In genomic region chr7:28360291-28360690, GRCm38 (mm10) we compare ENCODE assay signal across 25 mouse cellular contexts. TPM values are rescaled to one million over a fixed set of nuclear protein-coding genes. Genes with fewer than 3 reads are reported as not detected.
DNase-seq lines count a peak whose midpoint lies in the region; ATAC-seq and TF ChIP-seq lines count a peak whose summit lies in the region.
"Had no signal": no experiment of that assay in that cellular context is flagged by ENCODE, and none has a peak within 500 bp of the region (broad histone marks: within the 10 kb centered on the region; RNA-seq: fewer than 3 reads in every experiment).

No protein-coding gene starts in this region.

- H3K4me1 ChIP-seq in heart, embryonic 10.5 days: peaks cover 50% of the 10 kb centered on the region

- peaks cover 70% of the 10 kb centered on the region for H3K36me3 ChIP-seq in heart, embryonic 10.5 days

- 0 out of 2 replicates have a peak overlapping the region, but pooled peaks have one; percentile 2 for H3K27ac ChIP-seq in heart, embryonic 10.5 days
- 0 out of 2 replicates have a peak overlapping the region, but pooled peaks have one; percentile 3 for H3K27ac ChIP-seq in layer of hippocampus, adult 2 months
- H3K27ac ChIP-seq: embryonic facial prominence, embryonic 10.5 days; embryonic facial prominence, embryonic 13.5 days; forebrain, embryonic 15.5 days; hindbrain, embryonic 14.5 days; hindbrain, postnatal 0 days had no signal

- no peak for DNase-seq in heart, embryonic 10.5 days (ENCODE audit: low spot score)
- DNase-seq in heart, adult 9 months (ENCODE audit: low spot score in 2 of 2): no peak
- DNase-seq in layer of hippocampus, adult 2 months (ENCODE audit: low spot score in 2 of 2): no peak
- DNase-seq in layer of hippocampus, adult 9-10 months (ENCODE audit: low spot score): no peak
- DNase-seq in MN1 (ENCODE audit: low spot score): peak; percentile 77
- DNase-seq in testis, postnatal 10 days (ENCODE audit: low spot score): no peak
- DNase-seq: adrenal gland, adult 8-10 months; adrenal gland, postnatal 25 days; cerebellum, adult 11-12 months; cerebellum, adult 8-10 months; cerebellum, postnatal 10 days; cerebellum, postnatal 36 days; embryo, embryonic 11 days; gastrocnemius, postnatal 25 days; heart, postnatal 36 days; kidney, adult 11 months had no signal

- no peak for TF ChIP-seq CTCF in layer of hippocampus, adult 2 months (conservative IDR thresholded peaks at IDR 0.05)

- 0 out of 2 replicates have a peak, but pooled peaks have one; percentile 16 for ATAC-seq in erythroblast, adult 5-6 weeks (replicated peaks; ENCODE audit: low FRiP score, poor library complexity, severe bottlenecking)
- ATAC-seq: activated CD4-positive, CD25-positive, alpha-beta regulatory T cell, adult 4 months; CD4-positive, CD25-positive, alpha-beta regulatory T cell, adult 4 months; forebrain, embryonic 15.5 days; hindbrain, postnatal 0 days; inflammation-experienced regulatory T-cells, adult 6 months had no signal

- no peaks in the 10 kb centered on the region for H3K9me3 ChIP-seq in heart, embryonic 10.5 days
- H3K9me3 ChIP-seq: embryonic facial prominence, embryonic 13.5 days; forebrain, embryonic 15.5 days had no signal

- no peaks in the 10 kb centered on the region for H3K27me3 ChIP-seq in heart, embryonic 10.5 days (ENCODE audit: insufficient read depth, poor library complexity, severe bottlenecking)
- H3K27me3 ChIP-seq: embryonic facial prominence, embryonic 13.5 days; forebrain, embryonic 15.5 days had no signal

- H3K4me3 ChIP-seq in heart, embryonic 10.5 days: no peak overlapping the region
- H3K4me3 ChIP-seq in layer of hippocampus, adult 2 months: no peak overlapping the region
- H3K4me3 ChIP-seq: embryonic facial prominence, embryonic 10.5 days; embryonic facial prominence, embryonic 13.5 days; forebrain, embryonic 15.5 days had no signal

- WGBS in heart, embryonic 10.5 days: 87% methylated on average over 6 of the region's 6 CpGs

RNA-seq across cellular contexts. Expression of gene Rps16, which starts 9.8 kb away (rescaled TPM):
- polyA plus RNA-seq in heart, embryonic 10.5 days (2016; fragmentation: Nextera tagmentation; extraction: Ambion mirVana): 726 and 844 TPM in 2 replicates
- 100 to 1,000 TPM; 490 to 496 TPM for total RNA-seq in layer of hippocampus, adult 2 months (2021)
- total RNA-seq in erythroblast, adult 5-6 weeks (2015; ENCODE audit: low replicate concordance): 649 and 667 TPM in 2 replicates
- total RNA-seq in erythroblast, adult 5-6 weeks (2017; ENCODE audit: low replicate concordance): 67.6 and 181 TPM in 2 replicates

RNA-seq across cellular contexts. Expression of gene Plekhg2, which starts 12.1 kb away (rescaled TPM):
- polyA plus RNA-seq in heart, embryonic 10.5 days (2016; fragmentation: Nextera tagmentation; extraction: Ambion mirVana): 68.3 and 75.1 TPM in 2 replicates
- total RNA-seq in layer of hippocampus, adult 2 months (2021): 1 to 10 TPM; 5.9 to 6.8 TPM
- total RNA-seq in erythroblast, adult 5-6 weeks (2015; ENCODE audit: low replicate concordance): 4.4 and 6.1 TPM in 2 replicates
- 0.98 and 4.1 TPM in 2 replicates for total RNA-seq in erythroblast, adult 5-6 weeks (2017; ENCODE audit: low replicate concordance)

RNA-seq across cellular contexts. Expression of gene Zfp36, which starts 19.8 kb away (rescaled TPM):
- polyA plus RNA-seq in heart, embryonic 10.5 days (2016; fragmentation: Nextera tagmentation; extraction: Ambion mirVana): 13.7 and 15.1 TPM in 2 replicates
- 1 to 10 TPM; 2.0 to 3.2 TPM for total RNA-seq in layer of hippocampus, adult 2 months (2021)
- 47.0 and 53.2 TPM in 2 replicates for total RNA-seq in erythroblast, adult 5-6 weeks (2015; ENCODE audit: low replicate concordance)
- 7.7 and 15.1 TPM in 2 replicates for total RNA-seq in erythroblast, adult 5-6 weeks (2017; ENCODE audit: low replicate concordance)

RNA-seq across cellular contexts. Expression of gene Supt5, which starts 21.7 kb away (rescaled TPM):
- 88.5 and 90.7 TPM in 2 replicates for polyA plus RNA-seq in heart, embryonic 10.5 days (2016; fragmentation: Nextera tagmentation; extraction: Ambion mirVana)
- 100 to 1,000 TPM; 117 to 123 TPM for total RNA-seq in layer of hippocampus, adult 2 months (2021)
- total RNA-seq in erythroblast, adult 5-6 weeks (2015; ENCODE audit: low replicate concordance): 15.9 and 18.6 TPM in 2 replicates
- total RNA-seq in erythroblast, adult 5-6 weeks (2017; ENCODE audit: low replicate concordance): 21.6 and 24.4 TPM in 2 replicates

RNA-seq across cellular contexts. Expression of gene Med29, which starts 32.2 kb away (rescaled TPM):
- polyA plus RNA-seq in heart, embryonic 10.5 days (2016; fragmentation: Nextera tagmentation; extraction: Ambion mirVana): 58.8 and 62.0 TPM in 2 replicates
- 10 to 100 TPM; 17.7 to 18.7 TPM for total RNA-seq in layer of hippocampus, adult 2 months (2021)
- 6.3 and 9.0 TPM in 2 replicates for total RNA-seq in erythroblast, adult 5-6 weeks (2015; ENCODE audit: low replicate concordance)
- total RNA-seq in erythroblast, adult 5-6 weeks (2017; ENCODE audit: low replicate concordance): 3.4 TPM in 1 of 2 replicates, not detected in the other
